Mouse (Mus musculus) lung, embryonic 14.5 days (tissue): ENCODE measurements around the gene Hist1h2ae. TPM values are rescaled to one million over a fixed set of nuclear protein-coding genes. Genes with fewer than 3 reads are reported as not detected.
"Not testable (repeated sequence)": the region's sequence is repeated elsewhere in the genome, so short reads cannot be mapped to it uniquely, and the experiment has no call there.

Experiments used
- ATAC-seq: fragments of 200-750 bp; cut with Nextera tagmentation; 2 replicates; pipeline ENCODE4 v1.8.0; 2017; ENCODE audit warnings: mild to moderate bottlenecking, moderate TSS enrichment, moderate library complexity; ENCODE audit not compliant: insufficient read depth
- DNase-seq: peaks from one replicate; pipeline ENCODE4 v3.0.0-alpha.2; 2015
- H3K27ac ChIP-seq: fragments of 300-500 bp; sonication (generic); 2 replicates; pipeline ENCODE4 v1.5.1; 2014; ENCODE audit warnings: low read depth, mild to moderate bottlenecking, moderate library complexity
- H3K27me3 ChIP-seq: fragments of 300-500 bp; sonication (generic); 2 replicates; pipeline ENCODE4 v1.6.1; 2014; ENCODE audit warnings: low read length, control low read depth; ENCODE audit not compliant: insufficient read depth
- H3K36me3 ChIP-seq: fragments of 300-500 bp; sonication (generic); 2 replicates; pipeline ENCODE4 v1.6.1; 2014; ENCODE audit warnings: control low read depth; ENCODE audit not compliant: insufficient read depth
- H3K4me1 ChIP-seq: fragments of 300-500 bp; sonication (generic); 2 replicates; pipeline ENCODE4 v1.6.1; 2014; ENCODE audit warnings: antibody characterized with exemption, control low read depth; ENCODE audit not compliant: insufficient read depth
- H3K4me2 ChIP-seq: fragments of 300-500 bp; sonication (generic); 2 replicates; pipeline ENCODE4 v1.6.1; 2014; ENCODE audit warnings: mild to moderate bottlenecking
- H3K4me3 ChIP-seq: fragments of 300-500 bp; sonication (generic); 2 replicates; pipeline ENCODE4 v1.5.1; 2014; ENCODE audit warnings: low read depth, low read length
- H3K9ac ChIP-seq: fragments of 300-500 bp; sonication (generic); 2 replicates; pipeline ENCODE4 v1.6.1; 2014
- H3K9me3 ChIP-seq: fragments of 300-500 bp; sonication (generic); 2 replicates; pipeline ENCODE4 v1.6.1; 2016; ENCODE audit warnings: low read depth, low read length, control low read depth
- CTCF ChIP-seq: IDR thresholded peaks from 2 replicates; pipeline ENCODE4 v1.5.1; 2016; ENCODE audit warnings: antibody characterized with exemption, low read depth
- WGBS: fragments of 180-500 bp; shearing (Covaris S2); extraction: QIAGEN DNeasy Blood & Tissue Kit; methylation state at CpG from one replicate; pipeline ENCODE4 v1.1.7; 2014; 5-methylcytosine and 5-hydroxymethylcytosine counted together
- polyA plus RNA-seq: library from polyadenylated mRNA; unstranded; fragments of >200 nt; fragmentation: Nextera tagmentation; extraction: Ambion mirVana; gene quantifications from 2 replicates; pipeline ENCODE4 v1.2.1, GENCODE M21; 2014

Gene Hist1h2ae
- polyA plus RNA-seq, 1 experiment from 2014 or later: 166 TPM

GRCm38 (mm10) chr13:23538249-23538648 is 32.8 kb downstream of the Hist1h2ae start:
- Histone ChIP-seq H3K27ac (no peak overlapping the region), H3K9ac (no peak overlapping the region), H3K4me3 (no peak overlapping the region), H3K4me2 (no peak overlapping the region), H3K4me1 (0 out of 2 replicates have a peak, but pooled peaks cover 3% of the 10 kb centered on the region), H3K36me3 (no peaks in the 10 kb centered on the region), H3K9me3 (no peaks in the 10 kb centered on the region), H3K27me3 (no peaks in the 10 kb centered on the region)
- DNase-seq (no peak), ATAC-seq (no peak)
- 76% methylated on average over 5 of the region's 5 CpGs for WGBS
- no peak for TF ChIP-seq CTCF

DNA sequence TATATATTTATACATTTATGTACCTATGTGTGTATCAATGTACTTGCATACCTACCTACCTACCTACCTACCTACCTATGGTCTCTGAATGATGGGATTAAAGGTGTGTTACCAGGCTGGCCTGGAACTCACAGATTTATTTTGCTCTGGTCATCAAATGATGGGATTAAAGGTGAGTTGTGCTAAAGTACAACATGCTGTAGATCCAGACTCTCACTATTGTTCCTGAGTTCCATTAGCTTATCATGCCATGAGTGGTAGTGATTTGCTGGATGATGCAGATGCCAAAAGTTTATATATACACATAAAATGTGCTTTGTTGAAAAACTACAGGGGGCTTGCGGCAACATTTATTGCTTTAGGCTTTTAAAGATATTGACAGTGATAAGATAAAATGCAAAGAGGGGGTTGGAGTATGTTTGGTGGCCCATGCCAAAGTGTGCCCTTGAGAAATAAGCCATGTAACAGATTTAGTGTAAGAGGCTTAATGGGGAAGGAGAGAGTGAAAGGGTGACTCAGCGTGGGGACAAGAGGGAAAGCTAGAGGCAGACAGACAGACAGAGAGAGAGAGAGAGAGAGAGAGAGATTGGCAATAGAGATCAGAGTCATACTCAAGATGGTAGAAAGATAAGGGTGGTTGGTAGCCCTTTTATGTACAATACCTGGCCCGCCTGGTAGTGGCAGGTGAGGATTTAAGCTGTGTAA is 33.9 kb downstream of the Hist1h2ae start:
- Histone ChIP-seq H3K9me3 (no peaks in the 10 kb centered on the region), H3K4me1 (peaks cover 13% of the 10 kb centered on the region; the same call in 1 of the 2 replicates), H3K4me2 (peak overlapping the region; percentile 63), H3K36me3 (no peaks in the 10 kb centered on the region), H3K9ac (peak overlapping the region; percentile 75), H3K27ac (peak overlapping the region; percentile 99; the same call in 1 of the 2 replicates), H3K27me3 (no peaks in the 10 kb centered on the region), H3K4me3 (peak overlapping the region; percentile 53)
- DNase-seq (no peak), ATAC-seq (no peak)
- TF ChIP-seq CTCF: no peak
- 59% methylated on average over 3 of the region's 3 CpGs for WGBS

DNA sequence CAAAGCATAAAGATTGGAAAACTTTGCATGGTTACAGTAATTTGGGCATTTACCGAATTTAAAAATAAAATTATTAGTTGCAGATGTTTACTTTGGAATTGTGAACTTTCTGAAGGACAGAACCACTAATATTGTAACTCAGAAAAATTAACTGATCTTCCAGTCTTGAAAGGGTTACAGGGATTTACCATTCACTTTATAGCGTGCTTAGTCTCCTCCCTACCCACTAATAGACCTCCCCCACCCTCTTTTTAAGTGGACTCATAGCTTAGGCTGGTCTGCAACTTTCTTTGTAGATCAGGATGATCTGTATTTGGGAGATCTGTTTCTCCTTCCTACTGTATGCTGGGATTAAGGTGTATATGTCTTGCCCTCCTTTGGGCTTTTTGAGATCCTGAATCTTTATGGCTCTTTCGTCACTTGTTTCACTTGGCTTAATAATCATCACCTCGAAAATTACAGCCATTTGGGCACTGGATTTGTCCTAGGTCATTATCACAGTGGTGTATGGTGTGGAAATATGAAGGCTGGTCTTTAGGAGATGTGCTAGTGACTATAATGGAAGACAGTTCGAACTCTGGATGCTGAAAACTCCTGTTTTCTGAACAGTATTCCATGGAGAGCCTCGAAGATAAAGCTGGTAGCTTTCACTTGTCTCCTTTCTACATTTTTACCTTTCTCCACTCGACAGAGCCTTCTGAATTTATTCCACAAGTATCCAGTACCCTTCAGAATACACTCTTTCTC is 34.8 kb downstream of the Hist1h2ae start:
- ATAC-seq (no peak), DNase-seq (peak; percentile 64)
- H3K4me1 ChIP-seq: peaks cover 13% of the 10 kb centered on the region; the same call in 1 of the 2 replicates
- H3K27ac ChIP-seq: peak overlapping the region; percentile 99
- peak overlapping the region; percentile 63 for H3K4me2 ChIP-seq
- peak overlapping the region; percentile 53 for H3K4me3 ChIP-seq
- peak overlapping the region; percentile 75 for H3K9ac ChIP-seq
- no peaks in the 10 kb centered on the region for H3K9me3 ChIP-seq
- no peaks in the 10 kb centered on the region for H3K36me3 ChIP-seq
- TF ChIP-seq CTCF: no peak
- H3K27me3 ChIP-seq: no peaks in the 10 kb centered on the region
- WGBS: 11% methylated on average over 7 of the region's 7 CpGs

DNA sequence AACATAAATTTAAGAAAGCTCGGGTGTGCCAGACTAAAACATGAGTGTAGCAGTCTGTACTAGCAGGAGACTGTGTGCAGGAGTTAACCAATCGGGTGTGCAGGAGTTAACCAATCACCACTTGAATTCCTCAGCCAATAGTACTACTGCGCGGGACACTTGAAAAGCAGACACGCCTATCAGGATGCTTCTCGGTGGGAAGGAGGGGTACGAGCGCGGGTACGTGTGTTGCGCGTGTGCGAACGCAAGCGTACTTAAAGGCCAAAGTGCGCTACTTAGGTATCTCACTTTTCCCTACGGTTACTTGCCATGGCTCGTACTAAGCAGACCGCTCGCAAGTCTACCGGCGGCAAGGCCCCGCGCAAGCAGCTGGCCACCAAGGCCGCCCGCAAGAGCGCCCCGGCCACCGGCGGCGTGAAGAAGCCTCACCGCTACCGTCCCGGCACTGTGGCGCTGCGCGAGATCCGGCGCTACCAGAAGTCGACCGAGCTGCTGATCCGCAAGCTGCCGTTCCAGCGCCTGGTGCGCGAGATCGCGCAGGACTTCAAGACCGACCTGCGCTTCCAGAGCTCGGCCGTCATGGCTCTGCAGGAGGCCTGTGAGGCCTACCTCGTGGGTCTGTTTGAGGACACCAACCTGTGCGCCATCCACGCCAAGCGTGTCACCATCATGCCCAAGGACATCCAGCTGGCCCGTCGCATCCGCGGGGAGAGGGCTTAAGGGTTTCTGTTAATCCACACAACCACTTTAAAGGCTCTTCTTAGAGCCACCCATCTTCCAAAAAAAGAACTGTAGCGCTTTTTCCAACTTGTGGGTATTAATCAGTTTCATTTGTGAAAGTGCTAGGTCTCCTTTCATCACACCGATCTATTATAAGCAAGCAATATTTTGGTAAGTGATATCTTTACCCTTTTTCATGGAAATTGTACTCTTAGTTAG is 35.6 kb downstream of the Hist1h2ae start, which contains the start of gene Hist1h3g:
Hist1h3g (plus strand) TSS at position 286 of the 939 bp plus-strand sequence.
- DNase-seq (peak; percentile 97), ATAC-seq (peak; percentile 90)
- Histone ChIP-seq H3K4me2 (peak within 1 kb of the TSS; percentile 63), H3K9ac (peak within 1 kb of the TSS; percentile 75), H3K4me3 (peak within 1 kb of the TSS; percentile 53), H3K27ac (peak within 1 kb of the TSS; percentile 99), H3K4me1 (peaks cover 13% of the 10 kb centered on the region; the same call in 1 of the 2 replicates)
- H3K27me3 ChIP-seq, H3K36me3 ChIP-seq, H3K9me3 ChIP-seq: not testable (repeated sequence)
- under 1% methylated on average over 48 of the region's 62 CpGs for WGBS

- Histone ChIP-seq H3K9me3 (no peaks in the 10 kb centered on the region), H3K27ac (peak overlapping the region; percentile 99), H3K4me1 (peaks cover 13% of the 10 kb centered on the region; the same call in 1 of the 2 replicates), H3K4me2 (peak overlapping the region; percentile 63), H3K4me3 (peak overlapping the region; percentile 53), H3K36me3 (no peaks in the 10 kb centered on the region), H3K27me3 (no peaks in the 10 kb centered on the region), H3K9ac (peak overlapping the region; percentile 75)
- TF ChIP-seq CTCF: no peak
- under 1% methylated on average over 15 of the region's 15 CpGs for WGBS
- peak; percentile 2; the same call in 1 of the 2 replicates for ATAC-seq
- DNase-seq: peak; percentile 81
These were observed 36.5 kb downstream of the Hist1h2ae start for GRCm38 (mm10) chr13:23534368-23535131.

GRCm38 (mm10) chr13:23533560-23534367 is 37.3 kb downstream of the Hist1h2ae start, which contains the start of gene Hist1h2af:
Gene Hist1h2af (plus strand): TSS chr13:23533906.
- Histone ChIP-seq H3K4me2 (peak within 1 kb of the TSS; percentile 63), H3K4me1 (peaks cover 14% of the 10 kb centered on the region; the same call in 1 of the 2 replicates), H3K27ac (peak within 1 kb of the TSS; percentile 99), H3K9ac (peak within 1 kb of the TSS; percentile 89), H3K4me3 (peak within 1 kb of the TSS; percentile 53)
- not testable (repeated sequence) for H3K36me3 ChIP-seq, H3K9me3 ChIP-seq, H3K27me3 ChIP-seq
- under 1% methylated on average over 21 of the region's 53 CpGs for WGBS
- peak; percentile 59 for ATAC-seq
- peak; percentile 96 for DNase-seq
